Mouse (Mus musculus): ENCODE results near the gene Pigk.
A peak's percentile ranks its signal among the peaks of the same experiment; 100 is the strongest.

DNA sequence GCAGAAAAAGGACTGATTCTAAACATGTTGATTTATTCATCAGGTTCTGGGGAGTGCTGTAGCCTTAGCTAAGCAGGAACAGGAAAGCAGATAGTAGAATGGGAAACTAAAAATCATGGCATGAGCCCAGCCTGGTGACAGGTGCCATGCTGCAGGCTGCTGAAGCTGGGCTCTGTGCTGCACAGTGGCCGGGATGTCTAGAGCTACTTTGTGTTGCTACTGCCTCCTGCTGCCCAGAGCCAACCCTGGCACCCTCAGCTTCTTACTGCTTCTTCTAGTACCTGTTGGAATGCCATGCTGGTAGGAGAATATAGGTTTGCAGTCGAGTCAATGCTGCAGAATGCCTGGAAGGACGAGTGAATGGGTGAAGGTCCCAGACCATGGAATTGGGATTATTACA lies 8.9 kb downstream of the Pigk start:
- TF ChIP-seq CTCF (IDR thresholded peaks at IDR 0.05; ENCODE audit: low read depth) = peak; percentile 65
- TF ChIP-seq EP300 (optimal IDR thresholded peaks at IDR 0.05) = no peak

All from stomach, postnatal 0 days (tissue).